Mouse (Mus musculus) left cerebral cortex, adult 18-20 months (tissue): Measurements from ENCODE around the gene Gm14698. TPM values are rescaled to one million over a fixed set of nuclear protein-coding genes. Genes with fewer than 3 reads are reported as not detected.
"Not testable (repeated sequence)": the region's sequence is repeated elsewhere in the genome, so short reads cannot be mapped to it uniquely, and the experiment has no call there.

Experiments
- DNase-seq, 2 experiments: peaks; one replicate each; pipeline ENCODE4 v3.0.0; 2021 to 2022; ENCODE audit warnings: low spot score in 2 of 2, mixed read lengths in 1 of 2
- long read RNA-seq, 2 experiments: library from polyadenylated mRNA; stranded (forward); transcript quantifications; one replicate each; pipeline ENCODE4 v2.0.0; 2021
- total RNA-seq, 2 experiments: library from RNA; stranded (reverse); gene quantifications; 2 replicates each; pipeline ENCODE4 v1.2.3; 2021

Gm14698 gene
- total RNA-seq, result 1 to 10 TPM in 1 of 2 experiments, under 1 TPM in 1; 0.35 to 1.1 TPM
- long read RNA-seq, experiment 1, full-length matches to known transcripts, result 2 of 2 reads
- long read RNA-seq, experiment 1, partial matches to known transcripts, result 0 of 2 reads
- long read RNA-seq, experiment 1, other reads (novel, unspliced or antisense), result 0 of 2 reads
- long read RNA-seq, experiment 2, full-length matches to known transcripts, result 2 of 2 reads
- long read RNA-seq, experiment 2, partial matches to known transcripts, result 0 of 2 reads
- long read RNA-seq, experiment 2, other reads (novel, unspliced or antisense), result 0 of 2 reads

GRCm38 (mm10) chrX:68821059-68821458 is at the start of gene Gm14698:
TSS of gene Gm14698 (plus strand) at chrX:68821093.
- not testable (repeated sequence) for DNase-seq

DNA sequence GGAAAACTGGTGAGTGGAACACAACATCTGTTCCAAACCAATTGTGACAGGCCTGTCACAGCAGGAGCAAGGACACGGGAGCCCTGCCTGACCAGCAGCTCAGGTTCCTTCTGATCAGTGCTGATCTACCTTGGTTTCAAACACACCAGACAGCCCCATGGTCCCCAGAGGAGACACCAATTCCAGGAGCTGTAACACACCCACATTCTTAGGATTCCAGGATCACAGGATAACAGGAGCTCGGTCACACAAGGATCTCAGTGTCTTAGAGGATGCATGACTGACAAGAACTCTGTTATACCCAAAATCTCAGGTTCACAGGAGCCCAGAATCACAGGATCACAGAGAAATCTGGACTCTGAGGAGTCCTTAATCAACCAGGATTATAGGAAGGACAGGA is 444 bp upstream of the Gm14698 start:
- DNase-seq, result not testable (repeated sequence)

GRCm38 (mm10) chrX:68839548-68840444 is 18.9 kb downstream of the Gm14698 start:
- no peak for DNase-seq

- no peak for DNase-seq
Measured at GRCm38 (mm10) chrX:68865145-68865544, 44.3 kb downstream of the Gm14698 start.

Other genes starting within 250 kb of the Gm14698 start
- gene Fmr1, start 142.6 kb upstream of the Gm14698 start, total RNA-seq, result 10 to 100 TPM; 61.6 to 68.3 TPM
- gene Fmr1nb, start 59.3 kb upstream of the Gm14698 start, total RNA-seq, result not detected
- gene Gm6812, start 72.0 kb downstream of the Gm14698 start, total RNA-seq, result not detected